Mouse (Mus musculus) gastrocnemius, postnatal 25 days (tissue): ENCODE results near the gene Dnm2. TPM values are rescaled to one million over a fixed set of nuclear protein-coding genes. Genes with fewer than 3 reads are reported as not detected.

ENCODE experiments used
- DNase-seq: peaks from one replicate; pipeline ENCODE4 v3.0.0; 2022
- microRNA-seq, 2 experiments: library from miRNA; unstranded; fragments of <30 nt; microRNA quantifications; one replicate each; pipeline ENCODE4 v1.2.0; 2021; ENCODE audit warnings: borderline replicate concordance in 2 of 2
- total RNA-seq, 2 experiments: library from RNA; stranded (reverse); gene quantifications; 1 replicate in 1 of 2; 2 replicates in 1 of 2; pipeline ENCODE4 v1.2.3; 2021

The Dnm2 gene
- total RNA-seq, 2 experiments from 2014 or later: 39.9 to 41.6 TPM

GRCm38 (mm10) chr9:21546789-21547074, 122.0 kb downstream of the Dnm2 start, which contains the start of gene Carm1:
Gene Carm1, plus strand, starts transcription at chr9:21546894.
- no peak for DNase-seq

GRCm38 (mm10) chr9:21547075-21547941, 122.6 kb downstream of the Dnm2 start:
- DNase-seq: peak; percentile 73

- peak; percentile 39 for DNase-seq
Measured at GRCm38 (mm10) chr9:21551049-21551448, 126.3 kb downstream of the Dnm2 start.

GRCm38 (mm10) chr9:21553607-21554273, 129.0 kb downstream of the Dnm2 start:
- DNase-seq: no peak

- no peak for DNase-seq
Measured at GRCm38 (mm10) chr9:21555198-21555742, 130.6 kb downstream of the Dnm2 start.

- DNase-seq: no peak
Measured at GRCm38 (mm10) chr9:21556996-21557395, 132.3 kb downstream of the Dnm2 start.

Small RNAs within 50 kb of the gene (microRNA-seq; reads per million reads assigned to microRNA genes)
- 0 to 0.53 reads per million in 2 experiments for gene Mir199a-1

Other genes starting within 250 kb of the Dnm2 start
- gene Keap1, start 185.5 kb upstream of the Dnm2 start, total RNA-seq: 10 to 100 TPM; 55.0 to 56.3 TPM
- gene S1pr5, start 176.5 kb upstream of the Dnm2 start, total RNA-seq: under 1 TPM; 0.13 to 0.16 TPM
- 10 to 100 TPM; 60.5 to 63.9 TPM for gene Atg4d, start 159.6 kb upstream of the Dnm2 start, total RNA-seq
- 1 to 10 TPM; 8.3 to 8.5 TPM for gene Kri1, start 136.9 kb upstream of the Dnm2 start, total RNA-seq
- gene Cdkn2d, start 133.5 kb upstream of the Dnm2 start, total RNA-seq: 1 to 10 TPM; 7.4 to 9.1 TPM
- gene Ap1m2, start 112.6 kb upstream of the Dnm2 start, total RNA-seq: not detected
- gene Slc44a2, start 104.2 kb upstream of the Dnm2 start, total RNA-seq: 100 to 1,000 TPM; 117 to 128 TPM
- 10 to 100 TPM; 17.9 to 19.2 TPM for gene Ilf3, start 57.0 kb upstream of the Dnm2 start, total RNA-seq
- 1 to 10 TPM; 5.3 to 7.7 TPM for gene Qtrt1, start 13.1 kb upstream of the Dnm2 start, total RNA-seq
- 10 to 100 TPM; 27.6 to 28.1 TPM for gene Tmed1, start 85.3 kb downstream of the Dnm2 start, total RNA-seq
- under 1 TPM; 0.56 to 0.67 TPM for gene AB124611, start 101.3 kb downstream of the Dnm2 start, total RNA-seq
- 10 to 100 TPM; 58.2 to 60.9 TPM for gene Carm1, start 122.0 kb downstream of the Dnm2 start, total RNA-seq
- 10 to 100 TPM; 41.6 to 41.8 TPM for gene Timm29, start 167.8 kb downstream of the Dnm2 start, total RNA-seq
- gene Yipf2, start 167.9 kb downstream of the Dnm2 start, total RNA-seq: 1 to 10 TPM; 3.5 to 5.1 TPM
- gene Smarca4, start 191.3 kb downstream of the Dnm2 start, total RNA-seq: 10 to 100 TPM; 39.3 to 39.6 TPM